Mouse (Mus musculus) limb, embryonic 11.5 days (tissue): ENCODE measurements around the gene Vars2. TPM values are rescaled to one million over a fixed set of nuclear protein-coding genes. Genes with fewer than 3 reads are reported as not detected.

ENCODE experiments used
- ATAC-seq: fragments of 200-750 bp; cut with Nextera tagmentation; 2 replicates; pipeline ENCODE4 v1.8.0; 2017; ENCODE audit warnings: low read depth; ENCODE audit not compliant: insufficient number of reproducible peaks, low FRiP score, low TSS enrichment
- DNase-seq: peaks from one replicate; pipeline ENCODE4 v3.0.0-alpha.2; 2015; ENCODE audit warnings: low spot score
- H3K27ac ChIP-seq: fragments of 300-500 bp; sonication (generic); replicated peaks from 2 replicates; pipeline ENCODE4 v1.5.1; 2014; ENCODE audit warnings: low read depth, mild to moderate bottlenecking, low read length
- H3K27me3 ChIP-seq: fragments of 300-500 bp; sonication (generic); 2 replicates; pipeline ENCODE4 v1.6.1; 2014; ENCODE audit warnings: mild to moderate bottlenecking, low read length, mixed read lengths; ENCODE audit not compliant: control insufficient read depth, insufficient read depth
- H3K36me3 ChIP-seq: fragments of 300-500 bp; sonication (generic); 2 replicates; pipeline ENCODE4 v1.6.1; 2014; ENCODE audit warnings: mild to moderate bottlenecking, low read length, moderate library complexity, mixed read lengths; ENCODE audit not compliant: control insufficient read depth, insufficient read depth
- H3K4me1 ChIP-seq: fragments of 300-500 bp; sonication (generic); 2 replicates; pipeline ENCODE4 v1.6.1; 2014; ENCODE audit warnings: low read length, mixed read lengths; ENCODE audit not compliant: control insufficient read depth, insufficient read depth
- H3K4me2 ChIP-seq: fragments of 300-500 bp; sonication (generic); 2 replicates; pipeline ENCODE4 v1.6.1; 2014; ENCODE audit warnings: low read depth, mild to moderate bottlenecking, moderate library complexity; ENCODE audit not compliant: severe bottlenecking
- H3K4me3 ChIP-seq: fragments of 300-500 bp; sonication (generic); 2 replicates; pipeline ENCODE4 v1.5.1; 2014; ENCODE audit warnings: low read depth, low read length
- H3K9ac ChIP-seq: fragments of 300-500 bp; sonication (generic); 2 replicates; pipeline ENCODE4 v1.6.1; 2014; ENCODE audit warnings: mild to moderate bottlenecking, low read length
- H3K9me3 ChIP-seq: fragments of 300-500 bp; sonication (generic); 2 replicates; pipeline ENCODE4 v1.6.1; 2016; ENCODE audit warnings: low read length; ENCODE audit not compliant: control insufficient read depth
- WGBS: fragments of 180-500 bp; shearing (Covaris S2); extraction: QIAGEN DNeasy Blood & Tissue Kit; methylation state at CpG from one replicate; pipeline ENCODE4 v1.1.7; 2014; 5-methylcytosine and 5-hydroxymethylcytosine counted together
- polyA plus RNA-seq: library from polyadenylated mRNA; unstranded; fragments of >200 nt; fragmentation: Nextera tagmentation; extraction: Ambion mirVana; gene quantifications from 2 replicates; pipeline ENCODE4 v1.2.1, GENCODE M21; 2014

The Vars2 gene
- polyA plus RNA-seq, 1 experiment from 2014 or later: 17.6 TPM

- 3% methylated on average over 13 of the region's 13 CpGs for WGBS
- peak overlapping the region; percentile 94 for H3K4me2 ChIP-seq
- H3K36me3 ChIP-seq: peaks cover 10% of the 10 kb centered on the region
- peaks cover 6% of the 10 kb centered on the region; the same call in 1 of the 2 replicates for H3K4me1 ChIP-seq
- H3K27ac ChIP-seq: peak overlapping the region; percentile 53
- no peaks in the 10 kb centered on the region for H3K9me3 ChIP-seq
- ATAC-seq: peak; percentile 41
- no peaks in the 10 kb centered on the region for H3K27me3 ChIP-seq
- H3K4me3 ChIP-seq: peak overlapping the region; percentile 52
- H3K9ac ChIP-seq: peak overlapping the region; percentile 66
- no peak for DNase-seq
Observed at GRCm38 (mm10) chr17:35666851-35667256, 538 bp downstream of the Vars2 start.

- ATAC-seq: no peak
- Histone ChIP-seq H3K27me3 (no peaks in the 10 kb centered on the region), H3K4me3 (no peak overlapping the region), H3K36me3 (peaks cover 10% of the 10 kb centered on the region), H3K27ac (no peak overlapping the region), H3K4me1 (peaks cover 6% of the 10 kb centered on the region; the same call in 1 of the 2 replicates), H3K9ac (no peak overlapping the region), H3K9me3 (no peaks in the 10 kb centered on the region), H3K4me2 (peak overlapping the region; percentile 94; the same call in 1 of the 2 replicates)
- 83% methylated on average over 17 of the region's 17 CpGs for WGBS
- no peak for DNase-seq
Observed at GRCm38 (mm10) chr17:35665957-35666515, 1.4 kb downstream of the Vars2 start.

GRCm38 (mm10) chr17:35653086-35653485 lies 14.3 kb downstream of the Vars2 start:
- WGBS: 88% methylated on average over 2 of the region's 2 CpGs
- Histone ChIP-seq H3K27ac (no peak overlapping the region), H3K27me3 (no peaks in the 10 kb centered on the region), H3K9ac (no peak overlapping the region), H3K9me3 (no peaks in the 10 kb centered on the region), H3K36me3 (peaks cover 14% of the 10 kb centered on the region), H3K4me1 (no peaks in the 10 kb centered on the region), H3K4me2 (no peak overlapping the region), H3K4me3 (no peak overlapping the region)
- ATAC-seq (no peak), DNase-seq (no peak)

- H3K4me3 ChIP-seq: no peak overlapping the region
- 64% methylated on average over 2 of the region's 2 CpGs for WGBS
- H3K36me3 ChIP-seq: no peaks in the 10 kb centered on the region
- no peak overlapping the region for H3K4me2 ChIP-seq
- no peak for DNase-seq
- H3K9me3 ChIP-seq: no peaks in the 10 kb centered on the region
- H3K4me1 ChIP-seq: no peaks in the 10 kb centered on the region
- no peak overlapping the region for H3K9ac ChIP-seq
- no peak for ATAC-seq
- no peak overlapping the region for H3K27ac ChIP-seq
- no peaks in the 10 kb centered on the region for H3K27me3 ChIP-seq
Observed at GRCm38 (mm10) chr17:35649429-35649828, 18.0 kb downstream of the Vars2 start.

GRCm38 (mm10) chr17:35643609-35644236 lies 23.7 kb downstream of the Vars2 start, which contains the start of gene Mucl3:
Gene Mucl3 (minus strand): TSS chr17:35643695.
- Histone ChIP-seq H3K9ac (no peak within 1 kb of the TSS), H3K4me1 (no peaks in the 10 kb centered on the region), H3K27me3 (no peaks in the 10 kb centered on the region), H3K27ac (no peak within 1 kb of the TSS), H3K4me2 (no peak within 1 kb of the TSS), H3K4me3 (no peak within 1 kb of the TSS), H3K36me3 (no peaks in the 10 kb centered on the region), H3K9me3 (no peaks in the 10 kb centered on the region)
- whole genome bisulfite sequencing: 73% methylated on average over 13 of the region's 13 CpGs
- DNase-seq (no peak), ATAC-seq (no peak)

GRCm38 (mm10) chr17:35639352-35639751 lies 28.0 kb downstream of the Vars2 start:
- no peak overlapping the region for H3K9ac ChIP-seq
- H3K4me1 ChIP-seq: no peaks in the 10 kb centered on the region
- H3K9me3 ChIP-seq: no peaks in the 10 kb centered on the region
- no peak overlapping the region for H3K27ac ChIP-seq
- no peak overlapping the region for H3K4me3 ChIP-seq
- WGBS: 72% methylated on average over 6 of the region's 6 CpGs
- H3K27me3 ChIP-seq: peaks cover 4% of the 10 kb centered on the region; the same call in 1 of the 2 replicates
- ATAC-seq: no peak
- no peaks in the 10 kb centered on the region for H3K36me3 ChIP-seq
- H3K4me2 ChIP-seq: no peak overlapping the region
- DNase-seq: no peak

- Histone ChIP-seq H3K27ac (no peak overlapping the region), H3K9me3 (no peaks in the 10 kb centered on the region), H3K4me2 (no peak overlapping the region), H3K9ac (no peak overlapping the region), H3K27me3 (peaks cover 4% of the 10 kb centered on the region; the same call in 1 of the 2 replicates), H3K4me3 (no peak overlapping the region), H3K4me1 (no peaks in the 10 kb centered on the region), H3K36me3 (no peaks in the 10 kb centered on the region)
- peak; percentile 81; the same call in 1 of the 2 replicates for ATAC-seq
- DNase-seq: peak; percentile 62
- WGBS: 25% methylated on average over 14 of the region's 14 CpGs
Observed at GRCm38 (mm10) chr17:35638475-35639190, 28.8 kb downstream of the Vars2 start.

GRCm38 (mm10) chr17:35636363-35636762 lies 31.0 kb downstream of the Vars2 start:
- Histone ChIP-seq H3K27me3 (peaks cover 4% of the 10 kb centered on the region; the same call in 1 of the 2 replicates), H3K9ac (no peak overlapping the region), H3K9me3 (no peaks in the 10 kb centered on the region), H3K4me3 (no peak overlapping the region), H3K27ac (no peak overlapping the region), H3K4me2 (no peak overlapping the region), H3K4me1 (no peaks in the 10 kb centered on the region), H3K36me3 (no peaks in the 10 kb centered on the region)
- ATAC-seq (no peak), DNase-seq (peak; percentile 28)
- WGBS: 41% methylated on average over 5 of the region's 5 CpGs
